Mouse (Mus musculus): Measurements from ENCODE around the gene Pigl. TPM values are rescaled to one million over a fixed set of nuclear protein-coding genes. Genes with fewer than 3 reads are reported as not detected.

Gene Pigl
- polyA plus RNA-seq, 1 experiment from 2014 or later = 5.6 TPM

DNA sequence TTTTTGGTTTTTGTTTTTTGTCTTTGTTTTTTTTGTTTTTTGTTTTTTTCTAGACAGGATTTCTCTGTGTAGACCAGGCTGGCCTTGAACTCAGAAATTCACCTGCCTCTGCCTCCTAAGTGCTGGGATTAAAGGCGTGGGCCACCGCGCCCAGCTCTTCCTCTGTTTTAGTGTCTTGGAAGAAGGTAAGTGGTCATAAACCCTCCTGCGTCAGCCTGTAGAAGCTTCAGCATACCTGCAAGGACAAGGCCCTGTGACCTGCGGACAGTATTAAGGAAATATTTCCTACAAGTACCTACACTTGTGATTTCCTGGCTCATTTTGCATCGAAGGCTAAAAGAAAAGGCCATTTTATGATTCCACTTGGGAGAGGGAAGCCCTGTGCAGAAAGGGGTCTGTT is 35.4 kb downstream of the Pigl start:
- H3K4me2 ChIP-seq (replicated peaks; ENCODE audit: low read depth) = no peak overlapping the region
- H3K27ac ChIP-seq (replicated peaks) = no peak overlapping the region
- H3K36me3 ChIP-seq (ENCODE audit: control insufficient read depth, insufficient read depth, low read length) = no peaks in the 10 kb centered on the region
- no peak overlapping the region for H3K9ac ChIP-seq (ENCODE audit: low read length)
- no peak for DNase-seq (ENCODE audit: low spot score)
- peaks cover 3% of the 10 kb centered on the region; the same call in 1 of the 2 replicates for H3K4me1 ChIP-seq (replicated peaks; ENCODE audit: control insufficient read depth, insufficient read depth)
- ATAC-seq (ENCODE audit: low FRiP score, low TSS enrichment) = no peak
- H3K9me3 ChIP-seq (ENCODE audit: control insufficient read depth, low read length) = no peaks in the 10 kb centered on the region
- no peaks in the 10 kb centered on the region for H3K27me3 ChIP-seq (ENCODE audit: control insufficient read depth, insufficient read depth, low read length)
- WGBS = 97% methylated on average over 6 of the region's 6 CpGs
- TF ChIP-seq CTCF (IDR thresholded peaks at IDR 0.05; ENCODE audit: low read depth) = no peak
- TF ChIP-seq EP300 (optimal IDR thresholded peaks at IDR 0.05) = no peak
- no peak overlapping the region for H3K4me3 ChIP-seq (ENCODE audit: low read depth, low read length)

DNA sequence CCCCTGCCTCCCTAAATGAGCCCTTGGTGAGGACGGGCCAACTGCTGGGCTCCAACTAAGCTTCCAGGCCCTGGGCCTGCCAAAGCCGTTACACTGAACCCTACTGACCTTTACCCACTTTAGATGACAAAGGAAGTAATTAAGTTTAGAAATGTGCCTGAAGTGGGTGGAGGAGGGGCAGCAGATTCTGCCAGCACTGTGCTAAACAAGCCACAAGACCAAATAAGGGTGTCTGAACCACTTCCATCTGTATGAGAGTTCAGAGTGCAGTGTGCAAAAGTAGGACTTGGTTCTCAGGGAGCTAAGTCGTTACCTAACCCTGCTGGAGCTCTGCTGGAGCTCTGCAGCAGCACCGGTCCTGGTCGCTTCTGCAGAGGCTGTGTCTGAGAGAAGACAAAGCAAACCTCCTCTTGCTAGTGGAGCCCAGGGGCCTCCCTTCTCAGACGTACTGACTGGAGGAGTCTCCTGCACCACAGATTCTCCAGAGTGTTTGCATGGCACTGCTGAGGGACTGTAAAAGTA is 36.6 kb downstream of the Pigl start:
- Histone ChIP-seq H3K4me3 (ENCODE audit: low read depth, low read length) (no peak overlapping the region), H3K4me1 (replicated peaks; ENCODE audit: control insufficient read depth, insufficient read depth) (peaks cover 3% of the 10 kb centered on the region; the same call in 1 of the 2 replicates), H3K4me2 (replicated peaks; ENCODE audit: low read depth) (no peak overlapping the region; the same call in 1 of the 2 replicates), H3K27me3 (ENCODE audit: control insufficient read depth, insufficient read depth, low read length) (no peaks in the 10 kb centered on the region), H3K36me3 (ENCODE audit: control insufficient read depth, insufficient read depth, low read length) (no peaks in the 10 kb centered on the region), H3K9me3 (ENCODE audit: control insufficient read depth, low read length) (no peaks in the 10 kb centered on the region), H3K9ac (ENCODE audit: low read length) (peak overlapping the region; percentile 35), H3K27ac (replicated peaks) (peak overlapping the region; percentile 94)
- ATAC-seq (ENCODE audit: low FRiP score, low TSS enrichment) (peak; percentile 90), DNase-seq (ENCODE audit: low spot score) (peak; percentile 55)
- TF ChIP-seq EP300 (optimal IDR thresholded peaks at IDR 0.05) (peak; percentile 6), CTCF (IDR thresholded peaks at IDR 0.05; ENCODE audit: low read depth) (no peak)
- 7% methylated on average over 6 of the region's 6 CpGs for WGBS

DNA sequence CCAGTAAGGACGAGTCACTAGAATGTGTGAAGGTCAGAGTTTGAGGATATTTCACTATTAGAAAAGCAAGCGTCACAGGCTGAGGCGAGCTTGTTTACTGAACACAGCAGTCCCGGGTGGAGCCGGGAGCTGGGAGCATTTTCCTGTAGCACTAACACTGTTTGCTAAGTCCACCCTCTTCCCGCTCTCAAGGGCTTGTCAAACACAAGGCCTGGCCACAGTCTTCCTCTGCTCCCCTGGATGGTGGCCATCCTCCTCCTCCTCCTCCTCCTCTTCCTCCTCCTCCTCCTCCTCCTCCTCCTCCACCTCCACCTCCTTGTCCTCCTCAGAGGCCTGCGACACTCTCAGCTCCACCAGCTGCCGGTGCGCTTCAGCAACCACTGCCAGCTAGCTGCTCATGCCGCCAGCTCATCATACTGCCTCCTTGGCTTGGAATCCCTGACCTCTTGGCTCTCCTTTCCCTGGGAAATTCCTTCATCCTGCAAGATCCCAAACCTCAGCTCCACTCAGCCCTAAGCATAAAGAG is 37.1 kb downstream of the Pigl start:
- peak overlapping the region; percentile 35 for H3K9ac ChIP-seq (ENCODE audit: low read length)
- peak; percentile 70 for DNase-seq (ENCODE audit: low spot score)
- no peaks in the 10 kb centered on the region for H3K9me3 ChIP-seq (ENCODE audit: control insufficient read depth, low read length)
- 11% methylated on average over 9 of the region's 10 CpGs for WGBS
- no peaks in the 10 kb centered on the region for H3K27me3 ChIP-seq (ENCODE audit: control insufficient read depth, insufficient read depth, low read length)
- TF ChIP-seq EP300 (optimal IDR thresholded peaks at IDR 0.05) (no peak), CTCF (IDR thresholded peaks at IDR 0.05; ENCODE audit: low read depth) (no peak)
- peaks cover 3% of the 10 kb centered on the region; the same call in 1 of the 2 replicates for H3K4me1 ChIP-seq (replicated peaks; ENCODE audit: control insufficient read depth, insufficient read depth)
- no peak overlapping the region for H3K4me3 ChIP-seq (ENCODE audit: low read depth, low read length)
- peak overlapping the region; percentile 94 for H3K27ac ChIP-seq (replicated peaks)
- H3K36me3 ChIP-seq (ENCODE audit: control insufficient read depth, insufficient read depth, low read length) = no peaks in the 10 kb centered on the region
- peak; percentile 76 for ATAC-seq (ENCODE audit: low FRiP score, low TSS enrichment)
- no peak overlapping the region; the same call in 1 of the 2 replicates for H3K4me2 ChIP-seq (replicated peaks; ENCODE audit: low read depth)

DNA sequence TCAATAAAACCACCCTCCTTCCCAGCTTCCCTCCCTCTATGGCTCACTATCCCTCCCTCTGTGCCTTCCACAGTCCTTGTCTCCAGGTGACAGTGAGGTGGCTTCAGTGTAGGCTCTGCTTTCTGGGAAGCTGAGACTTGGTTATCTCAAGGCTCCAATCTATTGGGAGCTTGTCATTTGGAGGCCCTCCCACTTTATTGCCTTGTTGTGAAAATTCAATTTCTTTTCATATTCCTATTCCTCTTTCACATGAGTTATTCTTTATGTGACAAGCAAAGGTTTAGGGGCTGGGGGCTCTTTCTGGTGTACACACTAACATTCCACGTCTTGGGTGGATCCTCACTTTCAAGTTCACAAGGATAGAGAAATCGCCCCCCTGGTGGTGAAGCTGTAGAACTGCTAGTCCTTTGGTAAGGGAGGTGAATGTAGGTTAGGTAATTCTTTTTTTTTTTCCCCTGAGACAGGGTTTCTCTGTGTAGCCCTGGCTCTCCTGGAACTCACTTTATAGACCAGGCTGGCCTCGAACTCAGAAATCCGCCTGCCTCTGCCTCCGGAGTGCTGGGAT is 38.0 kb downstream of the Pigl start:
- DNase-seq (ENCODE audit: low spot score) (peak; percentile 56), ATAC-seq (ENCODE audit: low FRiP score, low TSS enrichment) (no peak)
- 47% methylated on average over 5 of the region's 5 CpGs for WGBS
- TF ChIP-seq EP300 (optimal IDR thresholded peaks at IDR 0.05) = no peak
- TF ChIP-seq CTCF (IDR thresholded peaks at IDR 0.05; ENCODE audit: low read depth) = peak; percentile 77
- no peak overlapping the region for H3K9ac ChIP-seq (ENCODE audit: low read length)
- peak overlapping the region; percentile 94 for H3K27ac ChIP-seq (replicated peaks)
- no peaks in the 10 kb centered on the region for H3K9me3 ChIP-seq (ENCODE audit: control insufficient read depth, low read length)
- no peaks in the 10 kb centered on the region for H3K36me3 ChIP-seq (ENCODE audit: control insufficient read depth, insufficient read depth, low read length)
- H3K27me3 ChIP-seq (ENCODE audit: control insufficient read depth, insufficient read depth, low read length) = no peaks in the 10 kb centered on the region
- H3K4me1 ChIP-seq (replicated peaks; ENCODE audit: control insufficient read depth, insufficient read depth) = peaks cover 3% of the 10 kb centered on the region; the same call in 1 of the 2 replicates
- H3K4me2 ChIP-seq (replicated peaks; ENCODE audit: low read depth) = no peak overlapping the region
- no peak overlapping the region for H3K4me3 ChIP-seq (ENCODE audit: low read depth, low read length)

DNA sequence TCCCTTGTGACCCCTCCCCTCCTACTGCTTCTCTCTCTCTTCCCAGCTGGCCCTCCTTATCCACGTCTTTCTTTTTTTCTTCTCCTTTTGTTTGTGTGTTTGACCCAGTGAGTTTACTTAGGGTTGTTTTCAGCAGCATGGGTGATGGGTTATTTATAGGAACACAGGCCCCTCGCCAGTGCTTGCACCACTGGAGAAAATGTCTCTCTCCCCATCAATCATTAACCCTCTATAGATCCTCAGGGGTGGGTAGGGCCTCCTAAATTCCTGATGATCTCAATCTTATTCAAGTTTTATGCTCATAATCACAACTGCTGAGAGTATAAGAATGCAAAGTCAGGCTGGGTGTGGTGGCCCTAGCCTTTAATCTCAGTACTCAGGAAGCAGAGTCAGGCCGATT is 38.9 kb downstream of the Pigl start:
- no peak for DNase-seq (ENCODE audit: low spot score)
- Histone ChIP-seq H3K36me3 (ENCODE audit: control insufficient read depth, insufficient read depth, low read length) (no peaks in the 10 kb centered on the region), H3K4me1 (replicated peaks; ENCODE audit: control insufficient read depth, insufficient read depth) (peaks cover 3% of the 10 kb centered on the region; the same call in 1 of the 2 replicates), H3K9ac (ENCODE audit: low read length) (no peak overlapping the region), H3K27ac (replicated peaks) (no peak overlapping the region), H3K4me3 (ENCODE audit: low read depth, low read length) (no peak overlapping the region), H3K4me2 (replicated peaks; ENCODE audit: low read depth) (no peak overlapping the region), H3K9me3 (ENCODE audit: control insufficient read depth, low read length) (no peaks in the 10 kb centered on the region), H3K27me3 (ENCODE audit: control insufficient read depth, insufficient read depth, low read length) (no peaks in the 10 kb centered on the region)
- TF ChIP-seq CTCF (IDR thresholded peaks at IDR 0.05; ENCODE audit: low read depth) = no peak
- TF ChIP-seq EP300 (optimal IDR thresholded peaks at IDR 0.05) = no peak
- no peak for ATAC-seq (ENCODE audit: low FRiP score, low TSS enrichment)
- 47% methylated on average over 3 of the region's 3 CpGs for WGBS

DNA sequence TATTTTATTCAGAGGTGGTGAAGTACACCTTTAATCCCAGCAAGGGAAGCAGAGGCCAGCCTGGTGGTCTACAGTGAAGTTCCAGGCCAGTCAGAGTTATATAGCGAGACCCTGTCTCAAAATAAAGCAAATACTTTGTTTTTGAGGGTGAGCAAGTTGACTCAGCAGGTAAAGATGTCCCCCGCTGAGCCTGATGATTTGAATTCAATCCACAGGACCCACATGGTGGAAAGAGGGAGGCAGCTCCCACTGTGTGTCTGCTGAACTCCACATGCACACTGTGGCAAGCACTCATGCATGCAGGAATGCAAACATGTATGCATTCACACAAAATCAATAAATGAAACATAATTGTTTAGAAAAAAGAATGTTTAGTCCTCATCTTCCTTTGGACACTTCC is 40.5 kb downstream of the Pigl start:
- Histone ChIP-seq H3K9me3 (ENCODE audit: control insufficient read depth, low read length) (no peaks in the 10 kb centered on the region), H3K4me2 (replicated peaks; ENCODE audit: low read depth) (no peak overlapping the region), H3K9ac (ENCODE audit: low read length) (no peak overlapping the region), H3K36me3 (ENCODE audit: control insufficient read depth, insufficient read depth, low read length) (no peaks in the 10 kb centered on the region), H3K4me1 (replicated peaks; ENCODE audit: control insufficient read depth, insufficient read depth) (peaks cover 3% of the 10 kb centered on the region; the same call in 1 of the 2 replicates), H3K4me3 (ENCODE audit: low read depth, low read length) (no peak overlapping the region), H3K27ac (replicated peaks) (no peak overlapping the region), H3K27me3 (ENCODE audit: control insufficient read depth, insufficient read depth, low read length) (no peaks in the 10 kb centered on the region)
- no peak for DNase-seq (ENCODE audit: low spot score)
- 81% methylated on average over 2 of the region's 2 CpGs for WGBS
- no peak for ATAC-seq (ENCODE audit: low FRiP score, low TSS enrichment)
- TF ChIP-seq CTCF (IDR thresholded peaks at IDR 0.05; ENCODE audit: low read depth) = no peak
- TF ChIP-seq EP300 (optimal IDR thresholded peaks at IDR 0.05) = no peak
